Mouse (Mus musculus) midbrain, embryonic 12.5 days (tissue): ENCODE measurements at regions not wholly inside any gene's neighbourhood (a gene's known extent, or its start where the extent isn't known, plus 50 kb on each side); places are given as distances from the start of the nearest gene placed in this dataset. TPM values are rescaled to one million over a fixed set of nuclear protein-coding genes. Genes with fewer than 3 reads are reported as not detected.

Experiments used
- ATAC-seq: fragments of 200-750 bp; cut with Nextera tagmentation; 2 replicates; pipeline ENCODE4 v1.8.0; 2017; ENCODE audit warnings: low read depth, moderate TSS enrichment, moderate library complexity; ENCODE audit not compliant: low FRiP score
- H3K27ac ChIP-seq: fragments of 300-500 bp; sonication (generic); replicated peaks from 2 replicates; pipeline ENCODE4 v1.5.1; 2016; ENCODE audit warnings: mild to moderate bottlenecking
- H3K27me3 ChIP-seq: fragments of 300-500 bp; sonication (generic); 2 replicates; pipeline ENCODE4 v1.6.1; 2016; ENCODE audit warnings: mild to moderate bottlenecking
- H3K36me3 ChIP-seq: fragments of 300-500 bp; sonication (generic); 2 replicates; pipeline ENCODE4 v1.6.1; 2016
- H3K4me1 ChIP-seq: fragments of 300-500 bp; sonication (generic); 2 replicates; pipeline ENCODE4 v1.6.1; 2016
- H3K4me2 ChIP-seq: fragments of 300-500 bp; sonication (generic); replicated peaks from 2 replicates; pipeline ENCODE4 v1.6.1; 2016; ENCODE audit warnings: mild to moderate bottlenecking, moderate library complexity
- H3K4me3 ChIP-seq: fragments of 300-500 bp; sonication (generic); 2 replicates; pipeline ENCODE4 v1.5.1; 2016; ENCODE audit warnings: mild to moderate bottlenecking
- H3K9ac ChIP-seq: fragments of 300-500 bp; sonication (generic); replicated peaks from 2 replicates; pipeline ENCODE4 v1.6.1; 2016; ENCODE audit warnings: mild to moderate bottlenecking, moderate library complexity
- H3K9me3 ChIP-seq: fragments of 300-500 bp; sonication (generic); 2 replicates; pipeline ENCODE4 v1.6.1; 2016; ENCODE audit warnings: mild to moderate bottlenecking
- WGBS: fragments of 180-500 bp; shearing (Covaris S2); methylation state at CpG from one replicate; pipeline ENCODE4 v1.1.7; 2016; 5-methylcytosine and 5-hydroxymethylcytosine counted together
- microRNA-seq: library from miRNA; unstranded; fragments of <30 nt; microRNA quantifications from one replicate; pipeline ENCODE4, GENCODE M21; 2017

DNA sequence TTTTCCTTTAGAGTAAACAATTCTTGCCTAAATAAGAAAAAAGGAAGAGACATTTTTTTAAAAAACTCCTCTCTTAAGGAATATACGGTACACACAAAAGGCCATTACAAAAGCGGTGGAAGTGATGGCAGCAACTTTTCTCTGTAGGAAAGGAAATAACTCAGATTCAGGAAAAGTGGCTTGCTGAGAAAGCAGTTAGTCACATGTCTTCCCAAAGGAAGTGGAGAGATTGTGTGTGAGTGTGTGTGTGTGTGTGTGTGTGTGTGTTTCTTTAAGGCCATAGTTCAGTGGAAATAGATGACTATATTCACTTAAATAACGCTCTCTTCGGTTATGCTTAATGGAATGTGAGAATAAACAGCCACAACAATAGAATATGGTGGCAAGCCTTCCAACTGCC, 57.5 kb upstream of the Dab2 start:
- Histone ChIP-seq H3K36me3 (no peaks in the 10 kb centered on the region), H3K9ac (no peak overlapping the region), H3K4me1 (no peaks in the 10 kb centered on the region), H3K27me3 (no peaks in the 10 kb centered on the region), H3K4me2 (no peak overlapping the region), H3K4me3 (no peak overlapping the region), H3K9me3 (no peaks in the 10 kb centered on the region), H3K27ac (no peak overlapping the region)
- no peak for ATAC-seq
- WGBS = 82% methylated on average over 4 of the region's 4 CpGs

DNA sequence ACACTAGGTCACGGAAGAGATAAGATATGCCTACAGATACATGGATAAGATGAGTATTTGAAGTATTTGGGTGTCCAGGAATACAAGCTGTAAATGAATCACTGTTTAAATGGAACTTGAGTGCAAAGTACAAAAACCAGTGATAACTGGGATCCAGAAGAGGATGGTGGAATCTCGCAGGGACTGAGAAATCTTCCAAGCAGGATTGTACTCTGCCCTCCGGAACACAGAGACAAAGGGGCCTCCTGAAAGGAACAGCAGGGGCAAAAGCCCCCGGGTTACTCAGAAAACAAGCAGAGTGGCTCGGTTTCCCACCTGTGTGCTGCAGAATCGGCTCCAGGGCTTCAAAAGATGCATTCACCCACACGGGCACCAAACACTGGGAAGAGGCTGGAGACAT, 55.2 kb upstream of the Dab2 start:
- H3K9me3 ChIP-seq = no peaks in the 10 kb centered on the region
- H3K9ac ChIP-seq = no peak overlapping the region
- no peaks in the 10 kb centered on the region for H3K4me1 ChIP-seq
- ATAC-seq = no peak
- 24% methylated on average over 7 of the region's 7 CpGs for WGBS
- H3K4me2 ChIP-seq = no peak overlapping the region
- no peak overlapping the region for H3K27ac ChIP-seq
- H3K4me3 ChIP-seq = no peak overlapping the region
- no peaks in the 10 kb centered on the region for H3K36me3 ChIP-seq
- no peaks in the 10 kb centered on the region for H3K27me3 ChIP-seq

DNA sequence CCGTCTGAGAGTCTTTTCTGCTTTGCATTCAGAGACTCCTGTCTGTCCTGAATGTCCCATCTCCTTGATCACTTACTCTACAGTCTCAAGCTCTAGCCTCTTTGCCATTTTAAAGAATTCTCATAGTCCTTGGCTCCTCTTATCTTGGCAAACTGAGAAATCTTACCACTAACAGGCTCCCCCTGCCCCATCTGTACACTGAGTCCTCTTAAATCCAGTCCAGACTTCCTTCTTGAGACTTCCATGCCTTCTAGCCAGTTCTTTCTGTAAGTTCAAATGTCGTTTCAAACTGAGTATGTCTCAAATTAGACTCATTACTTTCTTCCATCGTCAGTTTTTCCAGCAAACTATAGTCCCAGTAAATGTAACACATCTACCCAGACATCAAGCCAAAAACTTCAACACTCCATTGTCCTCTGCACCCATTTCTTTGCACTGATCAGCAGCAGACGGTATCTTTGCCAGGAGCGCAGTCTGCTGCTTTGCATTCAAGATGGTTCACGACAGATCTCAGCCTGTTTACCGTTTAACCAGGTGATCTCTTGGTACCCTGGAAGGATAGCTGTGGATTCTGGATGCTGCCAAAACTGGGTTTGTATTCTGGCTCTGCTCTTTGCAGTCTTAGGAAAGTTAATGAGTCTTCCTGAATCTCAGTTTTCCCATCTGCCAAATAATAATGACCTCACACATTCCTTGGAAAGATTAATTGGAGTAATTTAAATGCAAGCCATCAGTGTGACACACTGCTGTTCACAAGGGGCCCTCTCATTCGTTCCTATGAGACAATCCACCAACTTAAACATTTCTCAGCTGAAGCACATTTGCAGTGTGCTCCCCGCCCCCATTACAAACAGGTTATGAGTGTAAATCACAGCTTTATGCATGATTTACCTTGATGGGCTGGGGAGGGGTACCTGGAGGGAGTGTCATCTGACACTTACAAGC, 53.4 kb upstream of the Dab2 start:
- ATAC-seq = 0 out of 2 replicates have a peak, but pooled peaks have one; percentile 9
- Histone ChIP-seq H3K27ac (no peak overlapping the region), H3K27me3 (no peaks in the 10 kb centered on the region), H3K4me1 (no peaks in the 10 kb centered on the region), H3K9ac (no peak overlapping the region), H3K4me3 (no peak overlapping the region), H3K4me2 (no peak overlapping the region), H3K36me3 (no peaks in the 10 kb centered on the region), H3K9me3 (no peaks in the 10 kb centered on the region)
- 80% methylated on average over 9 of the region's 9 CpGs for WGBS

DNA sequence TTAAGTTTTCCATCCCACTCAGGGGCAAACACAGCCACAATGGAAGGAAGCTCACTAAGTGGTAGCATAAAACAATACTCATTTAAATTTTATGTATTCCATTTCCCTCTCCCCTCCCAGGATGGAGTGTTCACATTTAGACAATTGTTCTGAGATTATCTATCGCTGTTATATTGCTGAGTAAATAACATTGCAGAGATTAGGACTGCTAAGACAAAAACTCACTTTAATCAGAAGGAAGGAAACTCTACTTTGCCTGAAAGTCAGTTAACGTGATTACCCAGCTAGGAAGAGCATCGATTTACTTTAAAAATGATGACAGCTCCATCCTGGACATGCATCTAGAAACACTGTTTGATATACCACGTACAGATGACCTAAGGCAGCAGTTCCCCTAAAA, 51.1 kb upstream of the Dab2 start:
- no peak overlapping the region for H3K27ac ChIP-seq
- H3K4me2 ChIP-seq = no peak overlapping the region
- no peak overlapping the region for H3K4me3 ChIP-seq
- no peak for ATAC-seq
- H3K9me3 ChIP-seq = no peaks in the 10 kb centered on the region
- H3K36me3 ChIP-seq = no peaks in the 10 kb centered on the region
- 89% methylated on average over 4 of the region's 4 CpGs for WGBS
- no peaks in the 10 kb centered on the region for H3K4me1 ChIP-seq
- no peak overlapping the region for H3K9ac ChIP-seq
- no peaks in the 10 kb centered on the region for H3K27me3 ChIP-seq

Small RNA genes lying in the stretch of these regions (microRNA-seq; reads per million reads assigned to microRNA genes)
- not detected for gene Gm27760
